Mouse (Mus musculus): ENCODE data around the gene Tnpo1.

DNA sequence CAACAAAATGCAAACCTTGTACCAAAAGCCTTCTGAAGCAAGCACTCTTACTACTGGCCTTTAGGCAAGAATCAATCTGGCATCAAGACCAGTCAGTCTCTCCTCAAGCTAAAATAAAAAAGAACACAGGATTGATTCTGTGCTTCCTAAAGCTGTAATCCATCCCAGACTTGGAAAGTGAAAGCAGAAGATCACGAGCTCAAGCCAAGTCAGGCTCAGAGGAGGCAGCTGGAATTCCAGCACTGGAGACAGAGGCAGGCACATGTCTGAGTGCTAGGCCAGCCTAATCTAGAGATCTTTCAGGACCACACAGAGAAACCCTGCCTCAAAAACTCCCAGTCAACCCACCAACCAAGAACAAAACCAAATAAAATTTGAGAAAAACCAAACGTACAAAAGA is 45.8 kb downstream of the Tnpo1 start:
- TF ChIP-seq CTCF (IDR thresholded peaks at IDR 0.05) (no peak), EP300 (IDR thresholded peaks at IDR 0.05) (no peak)

Measured in lung, postnatal 0 days (tissue).